Mouse (Mus musculus) E14TG2a.4 (cell line): ENCODE results near the gene Gm21885.

Source experiments
- CTCF ChIP-seq: conservative IDR thresholded peaks from 2 replicates; pipeline ENCODE4 v1.5.1; 2014; ENCODE audit warnings: low read length
- POU5F1 ChIP-seq: IDR thresholded peaks from 2 replicates; pipeline ENCODE4 v1.6.1; 2014; ENCODE audit warnings: low read length, borderline replicate concordance

DNA sequence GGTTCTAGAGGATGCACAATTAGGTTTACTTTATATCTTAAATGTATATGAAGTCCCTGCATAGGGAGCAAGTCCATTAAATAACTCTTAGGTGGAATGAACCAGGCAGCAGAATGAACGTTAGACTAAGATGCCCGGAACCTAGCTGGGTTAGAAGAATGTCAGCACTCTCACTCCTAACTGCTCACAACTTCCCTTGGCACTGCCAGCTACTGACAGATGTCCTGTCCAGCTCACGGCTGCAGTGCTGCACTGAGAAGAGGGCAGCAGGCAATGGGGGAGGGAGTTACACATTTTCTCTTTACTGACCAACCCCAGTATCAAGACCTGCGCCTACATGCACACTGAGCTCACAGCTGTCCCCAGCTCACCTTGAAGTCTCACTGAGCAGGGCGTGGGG lies 5.4 kb downstream of the Gm21885 start:
- TF ChIP-seq CTCF (no peak), POU5F1 (no peak)
